Mouse (Mus musculus) cerebellum, postnatal 25 days (tissue): ENCODE data around the gene Ptprr.

Experiments used
- DNase-seq, 2 experiments: peaks; one replicate each; pipeline ENCODE4 v3.0.0; 2021; ENCODE audit warnings: mixed read lengths in 2 of 2

Ptprr gene

GRCm38 (mm10) chr10:116199035-116199434 lies 181.0 kb downstream of the Ptprr start:
- peak in 1 of 2 experiments; percentile 30 for DNase-seq

DNA sequence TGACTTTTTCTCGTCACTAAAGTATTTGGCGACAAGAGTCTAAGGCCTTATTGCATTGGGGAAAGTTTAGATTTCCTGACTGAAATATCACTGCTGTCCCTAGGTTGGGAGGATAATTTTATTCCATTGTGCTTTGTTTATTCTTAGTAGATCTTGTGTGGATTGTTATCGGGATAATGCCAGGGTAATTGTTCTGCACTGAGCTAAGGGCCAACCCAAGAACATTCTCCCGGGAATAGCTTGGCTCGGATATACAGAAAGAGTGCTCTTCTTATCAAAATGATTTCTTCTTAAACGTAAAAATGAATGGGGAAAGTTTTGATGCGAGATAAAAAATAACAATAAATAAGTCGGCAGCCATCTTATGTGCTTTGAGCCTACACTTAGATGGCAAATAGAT lies 183.5 kb downstream of the Ptprr start:
- DNase-seq, result no peak

DNA sequence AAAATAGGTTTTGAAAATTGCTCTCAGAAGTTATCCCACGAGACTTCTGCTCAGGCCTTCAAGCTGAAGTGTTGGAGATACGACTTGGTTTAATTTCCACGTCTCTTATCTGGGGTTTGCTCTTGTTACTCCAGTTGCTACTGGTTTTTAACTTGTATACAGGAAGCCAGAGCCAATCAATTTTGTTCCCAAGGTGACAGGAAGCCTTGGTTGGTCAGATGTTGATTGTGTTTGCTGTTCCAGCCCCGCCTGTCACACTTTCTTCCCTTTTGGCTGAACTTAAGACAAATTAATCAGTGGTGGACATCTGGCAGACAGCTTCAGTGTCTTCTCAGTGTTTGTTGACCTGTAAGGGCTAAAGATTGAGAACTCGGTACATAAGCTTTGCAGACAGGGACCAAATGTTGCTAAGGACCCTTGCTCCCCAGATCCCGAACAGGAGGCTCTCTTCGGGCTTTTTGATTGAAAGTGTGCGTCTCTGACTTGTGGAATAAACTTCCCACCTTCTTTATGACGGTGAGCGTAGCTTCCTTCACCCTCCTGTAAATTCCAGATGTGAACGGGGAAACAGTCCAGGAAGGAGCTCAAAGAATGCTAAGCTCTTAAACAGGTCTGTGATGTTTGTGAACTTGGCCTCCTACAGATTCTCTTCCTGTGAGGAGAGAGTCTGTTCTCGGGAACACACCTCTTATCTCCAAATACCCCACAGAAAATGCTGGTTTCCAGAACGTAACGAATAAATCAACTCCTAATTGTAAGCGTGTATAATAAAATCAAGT lies 187.8 kb downstream of the Ptprr start:
- DNase-seq, result no peak

GRCm38 (mm10) chr10:116206449-116206848 lies 188.4 kb downstream of the Ptprr start:
- no peak for DNase-seq

DNA sequence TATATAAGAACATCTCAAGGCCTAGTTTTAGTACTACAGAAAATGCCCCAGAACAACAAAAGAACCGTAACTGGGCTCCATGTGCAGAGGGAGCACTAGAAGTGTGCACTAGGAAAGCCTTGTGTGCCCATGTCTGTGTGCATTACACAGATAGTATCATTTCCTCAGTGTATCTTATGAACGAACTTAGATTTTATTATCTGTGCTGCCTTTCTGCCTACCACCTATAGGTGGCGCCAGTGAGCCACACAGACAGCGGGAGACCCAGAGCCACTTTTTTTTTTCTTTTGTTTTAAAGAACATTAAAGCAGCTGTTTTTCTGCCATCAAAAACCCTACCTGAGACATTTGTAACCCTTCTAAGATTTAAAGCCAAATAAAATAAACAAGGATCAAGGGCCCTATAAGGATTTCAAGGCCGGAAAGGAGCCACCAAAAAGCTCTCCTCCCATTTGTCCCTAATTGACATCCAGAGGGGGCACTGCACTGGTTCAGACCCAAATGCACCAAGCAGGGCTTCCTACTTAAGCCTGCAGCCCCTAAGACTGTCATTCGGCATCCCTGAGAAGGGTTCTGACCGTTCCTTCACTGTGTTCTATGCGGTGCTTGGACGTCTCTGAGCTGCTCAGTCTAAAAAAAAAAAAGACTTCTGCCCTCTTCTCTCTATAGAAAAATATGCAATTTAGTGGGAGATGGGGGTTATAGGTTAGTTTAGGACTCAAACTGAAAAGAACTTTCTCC lies 190.1 kb downstream of the Ptprr start:
- DNase-seq, result peak; percentile 43 to 56

- no peak for DNase-seq
These were observed 190.7 kb downstream of the Ptprr start for GRCm38 (mm10) chr10:116208727-116209115.

- no peak for DNase-seq
These were observed 194.1 kb downstream of the Ptprr start for GRCm38 (mm10) chr10:116212127-116212526.

- DNase-seq, result no peak
These were observed 202.5 kb downstream of the Ptprr start for GRCm38 (mm10) chr10:116220336-116221118.

GRCm38 (mm10) chr10:116235299-116235698 lies 217.3 kb downstream of the Ptprr start:
- DNase-seq, result no peak

GRCm38 (mm10) chr10:116242200-116242599 lies 224.2 kb downstream of the Ptprr start:
- DNase-seq, result no peak

- DNase-seq, result no peak
These were observed 225.4 kb downstream of the Ptprr start for GRCm38 (mm10) chr10:116243373-116243772.

- no peak for DNase-seq
These were observed 227.6 kb downstream of the Ptprr start for GRCm38 (mm10) chr10:116245632-116246031.

DNA sequence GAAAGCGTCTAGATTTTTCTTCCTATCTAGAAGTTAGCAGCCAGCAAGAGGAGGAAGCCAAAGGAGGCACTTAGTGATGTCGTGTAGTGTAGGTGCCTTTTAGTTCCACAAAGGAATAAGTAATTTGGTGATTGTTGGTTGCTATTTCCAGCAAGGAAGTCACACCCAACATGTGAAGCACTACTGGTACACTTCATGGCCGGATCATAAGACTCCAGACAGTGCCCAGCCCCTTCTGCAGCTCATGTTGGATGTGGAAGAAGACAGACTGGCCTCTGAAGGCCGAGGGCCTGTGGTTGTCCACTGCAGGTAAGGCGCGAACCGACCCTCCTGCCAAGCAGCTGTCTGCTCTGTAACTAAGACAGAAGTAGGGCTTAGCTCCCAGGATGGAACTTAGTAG lies 234.7 kb downstream of the Ptprr start:
- DNase-seq, result no peak

DNA sequence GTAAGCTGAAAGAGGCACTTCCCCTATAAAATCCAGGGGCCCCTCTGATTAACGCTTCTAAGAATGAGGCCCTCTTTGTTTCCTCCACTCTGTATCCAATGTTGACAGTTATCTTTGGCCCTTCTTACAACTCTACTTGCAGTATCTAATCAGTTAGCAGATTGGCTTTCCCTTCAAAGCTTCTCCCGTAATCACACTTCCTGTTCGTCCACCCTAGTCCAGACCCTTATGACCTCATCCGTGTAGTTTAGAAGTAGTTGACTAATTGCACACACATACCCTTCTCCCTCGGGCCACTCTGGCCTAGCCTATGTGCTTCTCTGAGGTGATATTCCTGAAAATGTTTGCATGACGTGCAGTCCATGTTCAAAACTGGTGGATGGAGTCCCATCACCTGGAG lies 236.0 kb downstream of the Ptprr start:
- DNase-seq, result no peak

GRCm38 (mm10) chr10:116259298-116259697 lies 241.3 kb downstream of the Ptprr start:
- DNase-seq, result no peak

GRCm38 (mm10) chr10:116260658-116261433 lies 242.8 kb downstream of the Ptprr start:
- peak; percentile 21 to 33 for DNase-seq

GRCm38 (mm10) chr10:116261559-116261958 lies 243.5 kb downstream of the Ptprr start:
- no peak for DNase-seq

DNA sequence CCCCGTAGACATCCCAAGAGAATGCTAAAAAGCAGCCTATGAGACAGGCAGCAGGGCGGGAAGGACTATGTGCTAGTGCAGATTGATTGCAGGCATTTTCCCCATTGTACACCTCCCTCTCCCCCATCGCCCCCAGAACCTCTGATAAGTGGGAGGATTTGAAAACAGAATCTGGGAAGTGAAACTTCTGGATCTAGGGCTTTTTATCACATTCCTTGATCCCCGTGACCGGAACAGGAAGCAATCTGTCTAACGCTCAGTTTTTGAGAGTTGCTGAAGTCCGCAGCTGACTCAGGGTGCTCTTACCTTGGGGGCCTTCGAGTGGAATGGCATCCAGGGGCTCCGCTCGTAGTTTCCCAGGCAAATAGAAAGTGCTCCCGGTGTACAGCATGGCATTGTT lies 246.5 kb downstream of the Ptprr start:
- no peak for DNase-seq

DNA sequence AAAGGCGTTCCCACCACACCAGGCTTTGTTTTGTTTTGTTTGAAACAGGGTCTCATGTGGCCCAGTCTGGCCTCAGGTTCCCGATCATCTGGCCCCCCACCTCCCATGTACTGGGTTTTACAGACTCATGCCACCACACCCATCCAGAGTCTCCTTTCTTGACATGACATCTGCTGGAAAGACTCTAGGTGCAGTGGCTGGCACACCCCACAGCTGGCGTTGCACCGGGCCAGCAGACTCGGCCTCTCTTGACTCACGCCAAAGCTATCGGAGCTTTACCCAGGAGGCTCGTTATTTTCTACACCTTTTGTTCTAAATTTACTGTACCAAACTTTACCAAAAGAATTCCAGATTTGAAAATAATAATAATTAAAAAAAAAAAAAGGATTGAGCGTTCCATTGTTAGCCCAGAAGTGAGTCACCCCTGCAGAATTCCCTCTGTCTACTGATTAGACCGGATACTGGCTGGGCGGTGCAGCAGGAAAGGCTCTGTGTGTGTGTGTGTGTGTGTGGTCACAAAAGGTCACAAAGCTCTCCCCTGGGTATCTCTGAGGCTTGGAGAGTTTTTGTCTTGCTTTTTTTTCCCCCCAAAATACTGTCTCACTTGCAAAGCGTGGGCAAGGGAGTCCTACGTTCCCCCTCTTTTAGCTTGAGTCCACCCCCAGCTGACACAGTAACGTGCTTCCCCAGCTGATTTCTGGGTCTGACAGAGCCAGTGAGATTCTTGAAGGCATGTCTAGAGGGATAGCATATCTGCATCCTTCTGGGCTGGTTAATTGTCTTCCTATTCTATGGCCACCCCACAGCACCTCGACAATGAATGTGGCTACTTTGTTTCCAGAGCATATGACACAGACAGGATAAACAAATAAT lies 248.8 kb downstream of the Ptprr start:
- DNase-seq, result no peak

- DNase-seq, result no peak
These were observed 249.4 kb downstream of the Ptprr start for GRCm38 (mm10) chr10:116267434-116267822.

DNA sequence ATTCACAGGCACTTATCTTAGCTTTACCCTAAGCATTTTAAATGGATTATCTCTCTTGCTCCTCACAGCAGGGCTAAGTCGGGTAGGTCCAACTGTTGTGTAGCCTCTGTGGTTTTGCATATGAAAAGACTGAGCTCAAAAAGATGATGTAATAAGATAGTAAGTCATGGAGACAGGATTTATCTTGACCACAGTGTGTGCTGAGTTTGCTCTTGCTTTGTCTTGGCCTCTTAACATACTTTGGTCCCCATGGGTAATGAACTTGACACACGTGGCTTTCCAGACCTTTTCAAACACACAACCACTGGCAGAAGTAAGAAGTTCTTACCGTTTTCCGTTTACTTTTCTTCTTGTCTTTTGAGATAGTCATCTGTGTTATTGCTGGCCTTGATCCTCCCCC lies 250.3 kb downstream of the Ptprr start:
- DNase-seq, result no peak
